Mouse (Mus musculus) urinary bladder, postnatal 10 days (tissue): ENCODE results near the gene Afg1l.

Experiments
- DNase-seq: peaks from one replicate; pipeline ENCODE4 v3.0.0; 2022; ENCODE audit warnings: low spot score

Gene Afg1l

GRCm38 (mm10) chr10:42477550-42478340 lies 620 bp downstream of the Afg1l start:
- no peak for DNase-seq

GRCm38 (mm10) chr10:42476774-42477475 lies 1.4 kb downstream of the Afg1l start:
- DNase-seq: no peak

DNA sequence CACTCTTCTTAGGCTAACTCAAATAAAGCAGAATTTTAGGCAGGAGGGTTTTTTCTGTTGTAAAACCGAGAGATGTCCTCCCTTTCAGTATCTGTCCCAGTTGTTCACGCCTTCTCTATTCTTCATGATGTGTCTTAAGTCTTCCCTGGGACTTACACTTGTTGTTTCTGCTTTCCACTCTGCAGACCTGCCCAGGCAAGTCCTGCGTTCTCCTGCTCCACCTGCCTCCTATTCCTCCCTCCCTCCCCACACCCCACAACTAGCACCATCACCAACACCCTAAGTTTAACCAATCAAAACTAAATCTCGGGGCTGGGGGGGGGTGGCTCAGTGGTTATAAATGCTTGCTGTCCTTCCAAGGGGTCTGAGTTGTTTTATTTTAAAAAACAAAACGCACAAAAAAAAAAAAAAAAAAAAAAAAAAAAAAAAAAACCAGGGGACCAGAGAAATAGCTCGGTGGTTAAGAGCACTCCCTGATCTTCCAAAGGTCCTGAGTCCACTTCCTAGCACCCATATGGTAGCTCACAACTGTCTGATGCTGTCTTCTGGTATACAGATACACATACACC lies 3.3 kb downstream of the Afg1l start:
- no peak for DNase-seq

GRCm38 (mm10) chr10:42464805-42465204 lies 13.6 kb downstream of the Afg1l start:
- DNase-seq: no peak

DNA sequence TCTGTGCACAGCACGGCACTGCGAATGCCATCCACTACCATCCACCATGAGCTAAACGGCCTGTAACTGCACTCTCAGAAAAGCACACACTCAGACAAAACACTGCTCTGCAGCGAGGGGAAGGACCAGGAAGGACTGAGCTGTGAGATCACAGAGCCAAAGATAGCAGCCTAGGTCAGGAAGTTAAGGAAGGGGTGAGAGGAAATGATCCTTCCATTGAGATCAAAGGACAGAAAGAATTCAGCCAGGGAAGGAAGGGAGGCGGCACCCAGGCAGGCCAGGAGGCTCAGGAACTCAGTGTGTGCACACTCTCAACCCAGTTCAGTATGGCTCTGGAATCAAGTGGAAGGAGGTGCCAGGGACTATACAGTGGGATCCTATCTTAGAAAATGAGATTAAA lies 14.1 kb downstream of the Afg1l start:
- DNase-seq: no peak

DNA sequence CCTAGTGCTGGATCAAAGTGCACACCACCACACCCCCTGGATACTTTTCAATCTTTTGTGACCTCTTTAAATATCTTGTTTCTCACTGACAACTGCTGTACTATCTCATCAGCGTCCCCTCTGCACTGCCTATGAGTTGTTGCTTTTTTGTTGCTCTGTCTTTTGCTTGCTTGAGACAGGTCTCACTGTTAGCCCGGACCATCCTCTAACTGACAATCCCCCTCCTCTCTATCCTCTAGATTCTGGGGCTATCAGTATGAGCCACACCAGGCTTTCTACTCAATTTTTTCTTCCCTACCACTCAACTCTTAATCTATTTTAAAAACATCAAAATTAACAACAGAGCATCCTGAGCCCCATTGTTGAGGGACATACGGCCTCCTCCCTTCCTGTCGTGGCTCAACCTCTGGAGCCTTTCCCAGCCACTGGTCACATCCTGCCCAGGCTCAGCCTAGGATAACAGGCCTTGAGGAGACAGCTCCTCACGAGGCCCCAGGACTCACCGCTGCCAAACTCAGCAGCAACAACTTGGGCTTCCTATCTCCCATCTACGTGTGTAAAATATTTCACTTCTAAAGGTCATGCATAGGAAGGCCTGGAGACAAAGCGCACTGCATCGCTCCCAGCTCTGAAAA lies 20.7 kb downstream of the Afg1l start:
- no peak for DNase-seq

- no peak for DNase-seq
These were observed 22.4 kb downstream of the Afg1l start for GRCm38 (mm10) chr10:42455981-42456380.

DNA sequence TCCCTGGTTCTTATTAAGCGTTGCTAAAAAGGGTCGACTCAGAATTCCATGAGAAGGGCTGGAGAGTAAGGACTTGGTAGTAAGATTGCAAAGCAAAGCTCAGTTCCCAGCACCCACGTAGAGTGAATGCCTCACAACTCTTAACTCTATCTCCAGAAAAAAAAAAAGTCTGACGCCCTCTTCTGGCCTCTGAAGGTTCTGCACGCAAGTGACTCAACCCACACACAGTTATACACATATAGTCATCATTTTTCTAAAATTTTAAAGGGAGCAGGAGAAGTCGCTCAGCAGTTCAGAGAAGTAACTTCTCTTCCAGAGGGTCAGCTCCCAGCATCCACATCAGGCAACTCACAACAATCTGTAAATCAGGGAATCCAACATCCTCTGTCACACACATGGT lies 23.7 kb downstream of the Afg1l start:
- DNase-seq: no peak

GRCm38 (mm10) chr10:42454266-42454665 lies 24.1 kb downstream of the Afg1l start:
- no peak for DNase-seq

DNA sequence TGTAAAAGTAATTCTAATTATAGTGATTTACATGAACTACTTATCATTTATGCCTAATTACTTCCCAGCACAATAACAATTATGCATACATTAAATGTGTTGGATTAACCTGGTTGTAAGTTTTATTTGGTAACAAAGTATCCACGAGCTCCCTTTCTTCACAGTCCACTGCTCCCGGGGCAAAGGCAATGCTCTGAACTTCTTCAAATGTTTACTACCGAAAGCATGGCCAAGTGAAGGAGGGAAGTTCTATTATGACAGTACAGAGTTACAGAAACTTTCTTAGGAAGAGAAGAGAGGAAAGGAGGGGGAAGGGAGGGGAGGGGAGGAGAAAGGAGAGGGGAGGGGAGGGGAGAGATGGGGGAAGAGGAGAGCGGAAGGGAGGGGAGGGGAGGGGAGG lies 28.7 kb downstream of the Afg1l start:
- no peak for DNase-seq

- DNase-seq: no peak
These were observed 30.0 kb downstream of the Afg1l start for GRCm38 (mm10) chr10:42448371-42448770.

DNA sequence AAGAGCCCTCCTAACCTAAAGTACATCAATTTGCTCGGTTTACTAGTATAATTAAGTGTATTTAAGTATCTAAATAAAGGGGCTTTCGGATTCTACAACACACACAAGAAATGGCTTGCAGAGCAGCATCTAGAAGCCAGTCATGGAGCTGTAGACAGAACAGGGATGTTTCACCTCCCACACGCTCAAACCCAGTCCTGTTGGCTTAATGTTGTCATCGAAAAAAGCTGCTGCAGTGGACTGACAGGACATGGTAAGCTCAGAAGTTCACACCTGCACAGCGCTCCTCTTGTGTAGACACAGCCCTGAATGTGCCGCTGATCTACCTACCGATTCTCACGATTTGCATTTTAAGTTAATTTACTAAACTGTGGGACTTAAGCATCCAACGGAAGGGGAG lies 32.2 kb downstream of the Afg1l start:
- no peak for DNase-seq

- DNase-seq: no peak
These were observed 41.2 kb downstream of the Afg1l start for GRCm38 (mm10) chr10:42436842-42437805.

GRCm38 (mm10) chr10:42417530-42418174 lies 60.7 kb downstream of the Afg1l start:
- no peak for DNase-seq

DNA sequence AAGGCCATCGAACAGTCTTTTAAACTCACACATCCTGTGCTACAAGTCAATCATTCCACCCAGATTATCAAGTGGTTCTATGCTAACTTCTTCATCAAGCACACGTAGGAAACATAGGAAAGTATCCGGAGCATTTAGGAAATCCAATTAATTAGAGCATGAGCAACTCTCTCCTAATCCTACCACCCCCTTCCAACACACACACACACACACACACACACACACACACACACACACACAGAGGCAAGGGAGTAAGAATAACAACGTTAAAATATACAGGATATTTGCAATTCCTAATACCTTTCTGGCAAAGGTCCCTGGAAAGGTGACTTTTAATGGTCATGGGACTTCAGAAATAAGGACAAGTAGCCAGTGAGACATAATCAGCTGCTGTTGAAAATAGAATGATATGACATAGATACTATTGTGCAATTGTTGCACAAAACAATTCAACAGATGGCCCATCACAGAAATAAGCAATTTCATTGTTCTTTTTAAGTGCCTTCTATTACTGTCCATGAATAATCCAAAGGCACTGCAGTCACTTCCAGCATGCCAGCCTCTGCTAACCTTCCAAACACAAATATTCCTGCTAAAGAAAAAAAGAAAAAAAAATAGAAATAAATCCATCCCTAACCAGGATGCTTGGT lies 62.4 kb downstream of the Afg1l start:
- no peak for DNase-seq

GRCm38 (mm10) chr10:42410748-42411537 lies 67.4 kb downstream of the Afg1l start:
- DNase-seq: no peak

- DNase-seq: no peak
These were observed 87.9 kb downstream of the Afg1l start for GRCm38 (mm10) chr10:42390436-42390835.

DNA sequence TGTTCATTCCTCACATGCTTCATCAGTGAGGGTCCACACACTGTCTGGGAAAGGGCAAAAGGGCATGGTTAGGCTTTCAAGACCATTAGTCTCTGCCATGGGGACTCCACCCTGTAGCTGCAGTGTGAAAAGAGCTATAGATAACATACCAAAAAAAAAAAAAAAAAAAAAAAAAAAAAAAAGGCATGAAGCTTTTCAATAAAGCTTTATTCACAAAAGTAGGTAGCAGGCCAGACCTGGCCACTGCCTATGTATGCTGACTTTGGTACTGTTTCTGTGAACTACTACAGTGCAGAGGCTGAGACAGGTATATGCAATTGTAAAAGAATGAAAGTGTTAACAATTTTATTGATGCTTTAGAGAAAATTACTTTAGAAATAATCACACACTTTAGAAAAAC lies 90.2 kb downstream of the Afg1l start:
- no peak for DNase-seq

DNA sequence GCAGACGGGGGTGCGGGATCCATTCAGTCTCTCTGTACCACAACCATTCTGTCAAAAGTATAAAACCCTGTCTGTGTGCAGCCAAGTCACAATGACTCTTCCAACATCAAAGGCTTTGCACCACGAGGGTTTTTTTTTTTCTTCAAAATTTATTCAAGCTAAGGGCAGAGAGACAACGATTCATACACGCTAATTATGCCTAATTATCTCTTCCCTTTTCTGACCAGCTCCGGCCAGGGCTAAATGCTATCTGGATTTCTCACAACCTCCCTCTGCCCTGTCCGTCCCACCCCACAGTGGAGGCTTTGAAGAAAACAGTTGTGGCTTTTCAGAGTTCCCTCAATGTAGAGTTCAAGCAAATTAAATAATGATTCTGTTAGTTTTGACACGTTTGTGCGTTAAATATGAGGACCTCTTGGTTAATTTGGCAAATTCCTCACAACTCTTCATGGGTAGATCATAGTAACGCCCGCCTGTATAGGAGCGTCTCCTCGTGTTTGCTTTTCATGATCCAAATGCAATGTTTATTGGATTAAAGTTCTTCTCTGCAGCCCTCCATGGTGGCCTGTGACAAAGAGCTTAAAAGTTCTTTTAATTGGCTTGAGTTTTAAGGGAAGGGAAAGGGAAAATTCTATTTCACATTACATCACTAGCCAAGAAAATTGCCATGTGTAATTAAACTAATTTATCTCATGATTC lies 93.3 kb downstream of the Afg1l start:
- no peak for DNase-seq
